Mouse (Mus musculus) frontal cortex, adult (tissue): ENCODE measurements at regions not wholly inside any gene's neighbourhood (a gene's known extent, or its start where the extent isn't known, plus 50 kb on each side); places are given as distances from the start of the nearest gene placed in this dataset.

ENCODE experiments used
- ATAC-seq: cut with Nextera tagmentation; 2 replicates; pipeline ENCODE4 v1.9.2; 2017; ENCODE audit warnings: mild to moderate bottlenecking, moderate library complexity, mixed read lengths; ENCODE audit not compliant: low TSS enrichment

- ATAC-seq = no peak
These were observed 534.2 kb downstream of the Slc4a3 start for GRCm38 (mm10) chr1:76080241-76080640.

- ATAC-seq = no peak
These were observed 535.6 kb downstream of the Slc4a3 start for GRCm38 (mm10) chr1:76081700-76082099.

GRCm38 (mm10) chr1:76083273-76084036 is 537.4 kb downstream of the Slc4a3 start:
- no peak for ATAC-seq

GRCm38 (mm10) chr1:76091031-76091430 is 545.0 kb downstream of the Slc4a3 start:
- ATAC-seq = no peak

- ATAC-seq = no peak
These were observed 567.2 kb downstream of the Slc4a3 start for GRCm38 (mm10) chr1:76113281-76113680.

GRCm38 (mm10) chr1:76120840-76121239 is 574.8 kb downstream of the Slc4a3 start:
- ATAC-seq = no peak

GRCm38 (mm10) chr1:76130353-76130752 is 584.3 kb downstream of the Slc4a3 start:
- ATAC-seq = no peak

GRCm38 (mm10) chr1:76136810-76137209 is 590.7 kb downstream of the Slc4a3 start:
- ATAC-seq = no peak

GRCm38 (mm10) chr1:76137701-76138100 is 591.6 kb downstream of the Slc4a3 start:
- no peak for ATAC-seq

- no peak for ATAC-seq
These were observed 597.5 kb downstream of the Slc4a3 start for GRCm38 (mm10) chr1:76143516-76143915.

GRCm38 (mm10) chr1:76148963-76149362 is 602.9 kb downstream of the Slc4a3 start:
- no peak for ATAC-seq

GRCm38 (mm10) chr1:76156291-76156690 is 610.2 kb downstream of the Slc4a3 start:
- ATAC-seq = no peak

- no peak for ATAC-seq
These were observed 621.4 kb downstream of the Slc4a3 start for GRCm38 (mm10) chr1:76167486-76167885.

- ATAC-seq = no peak
These were observed 635.1 kb downstream of the Slc4a3 start for GRCm38 (mm10) chr1:76181181-76181580.

- ATAC-seq = no peak
These were observed 648.8 kb downstream of the Slc4a3 start for GRCm38 (mm10) chr1:76194844-76195243.

- ATAC-seq = no peak
These were observed 651.6 kb downstream of the Slc4a3 start for GRCm38 (mm10) chr1:76197651-76198050.

GRCm38 (mm10) chr1:76200906-76201305 is 654.8 kb downstream of the Slc4a3 start:
- ATAC-seq = no peak

- no peak for ATAC-seq
These were observed 666.4 kb downstream of the Slc4a3 start for GRCm38 (mm10) chr1:76212486-76212885.

- no peak for ATAC-seq
These were observed 698.7 kb downstream of the Slc4a3 start for GRCm38 (mm10) chr1:76244721-76245120.

- ATAC-seq = peak; percentile 69
These were observed 700.2 kb downstream of the Slc4a3 start for GRCm38 (mm10) chr1:76246181-76246796.

- no peak for ATAC-seq
These were observed 701.1 kb downstream of the Slc4a3 start for GRCm38 (mm10) chr1:76247126-76247525.

GRCm38 (mm10) chr1:76258217-76258616 is 712.2 kb downstream of the Slc4a3 start:
- ATAC-seq = no peak

- ATAC-seq = no peak
These were observed 730.1 kb downstream of the Slc4a3 start for GRCm38 (mm10) chr1:76276148-76276547.
